Mouse (Mus musculus): ENCODE data around the gene Arhgef12.

GRCm38 (mm10) chr9:43096337-43096736 lies 10.7 kb downstream of the Arhgef12 start:
- TF ChIP-seq CTCF (IDR thresholded peaks at IDR 0.05; ENCODE audit: low read depth) (no peak), EP300 (optimal IDR thresholded peaks at IDR 0.05) (no peak)
